Mouse (Mus musculus): ENCODE data around the gene Lrrc51. TPM values are rescaled to one million over a fixed set of nuclear protein-coding genes. Genes with fewer than 3 reads are reported as not detected.

Lrrc51 gene
- total RNA-seq (2012; rRNA removed) (13.6 and 14.8 TPM in 2 replicates), polyA plus RNA-seq (2012; ENCODE audit: insufficient read depth in 1 of 2, insufficient read length in 2 of 2, low read depth in 1 of 2, low replicate concordance in 2 of 2, missing spikeins in 1 of 2) (10 to 100 TPM in 1 of 2 experiments, not detected in 1; 30.8 TPM)

DNA sequence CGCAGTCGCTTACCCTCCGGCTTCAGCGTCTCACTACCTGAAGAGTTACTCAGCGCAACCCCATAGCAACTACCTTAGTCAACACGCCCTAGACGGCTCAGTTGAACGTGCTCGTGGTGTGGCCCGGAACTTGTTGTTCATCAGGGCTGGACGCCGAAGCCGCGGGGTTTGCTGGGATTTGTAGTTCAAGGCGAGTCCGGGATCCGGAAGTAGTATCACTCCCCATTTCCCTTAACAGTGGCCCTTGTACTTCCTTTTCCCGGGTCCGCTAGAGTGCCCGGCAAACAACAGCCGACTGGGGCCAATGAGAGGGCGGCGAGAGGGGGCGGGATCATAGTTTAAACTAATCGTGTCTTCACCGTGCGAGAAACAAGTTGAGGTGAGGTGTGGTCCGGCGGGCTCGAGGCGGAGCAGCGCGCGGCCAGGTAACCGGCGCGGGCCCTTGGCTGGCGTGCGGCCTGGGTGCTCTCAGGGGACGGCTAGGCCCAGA, at the start of gene Lrrc51, which contains the start of gene Numa1:
Lrrc51 (minus strand) TSS at position 145 of the 490 bp plus-strand sequence.
Numa1 (plus strand) TSS at position 361 of the 490 bp plus-strand sequence.
- peak within 1 kb of the TSS; percentile 87 to 90 for H3K4me3 ChIP-seq (ENCODE audit: control insufficient read depth in 1 of 2, insufficient read depth in 1 of 2, low read depth in 2 of 2, low read length in 2 of 2)
- H3K9me3 ChIP-seq (replicated peaks; ENCODE audit: insufficient read depth, low read length), result no peaks in the 10 kb centered on the region
- H3K9ac ChIP-seq (ENCODE audit: control insufficient read depth, low read depth, low read length, poor library complexity, severe bottlenecking), result peak within 1 kb of the TSS; percentile 89
- H3K36me3 ChIP-seq (ENCODE audit: control insufficient read depth in 1 of 2, insufficient read depth in 2 of 2, low read length in 2 of 2), result peaks cover 0 to 37% of the 10 kb centered on the region in 2 experiments; a peak in 2 of 4 replicates
- peak within 1 kb of the TSS; percentile 79 for H3K27ac ChIP-seq (ENCODE audit: control insufficient read depth, low read depth, low read length)
- DNase-seq (ENCODE audit: low read depth, low spot score), result peak; percentile 99
- peaks cover 7 to 32% of the 10 kb centered on the region in 2 experiments for H3K4me1 ChIP-seq (ENCODE audit: control insufficient read depth in 1 of 2, insufficient read depth in 2 of 2, low read length in 2 of 2)
- H3K79me2 ChIP-seq (ENCODE audit: control insufficient read depth, insufficient read depth, low read length, poor library complexity), result peaks cover 50% of the 10 kb centered on the region
- no peaks in the 10 kb centered on the region for H3K27me3 ChIP-seq (ENCODE audit: control insufficient read depth in 1 of 2, insufficient read depth in 2 of 2, low read length in 2 of 2)
- no peak for TF ChIP-seq SMC3 (IDR thresholded peaks at IDR 0.05; ENCODE audit: low read depth, low read length)
- no peak for TF ChIP-seq TAL1 (IDR thresholded peaks at IDR 0.05; ENCODE audit: low read length)
- TF ChIP-seq UBTF (IDR thresholded peaks at IDR 0.05; ENCODE audit: borderline replicate concordance, insufficient read depth, low read depth, low read length), result no peak
- TF ChIP-seq TCF12 (IDR thresholded peaks at IDR 0.05; ENCODE audit: low read depth, low read length), result no peak; the same call in 1 of the 2 replicates
- no peak for TF ChIP-seq USF2 (IDR thresholded peaks at IDR 0.05; ENCODE audit: borderline replicate concordance in 1 of 2, insufficient read depth in 1 of 2, low read depth in 1 of 2, low read length in 2 of 2)
- no peak for TF ChIP-seq MEF2A (IDR thresholded peaks at IDR 0.05; ENCODE audit: extremely low read depth, insufficient replicate concordance, low read depth, low read length, poor library complexity, severe bottlenecking)
- TF ChIP-seq EP300 (IDR thresholded peaks at IDR 0.05; ENCODE audit: low read depth in 1 of 2, low read length in 2 of 2), result peak in 1 of 2 experiments; percentile 17; a peak in 1 of 4 replicates
- peak; percentile 77 for TF ChIP-seq NELFE (IDR thresholded peaks at IDR 0.05; ENCODE audit: low read depth, low read length)
- TF ChIP-seq POLR2A (IDR thresholded peaks at IDR 0.05; ENCODE audit: control insufficient read depth in 1 of 2, insufficient read depth in 1 of 2, low read depth in 1 of 2, low read length in 2 of 2, poor library complexity in 1 of 2), result peak; percentile 79 to 84; a peak in 3 of 4 replicates
- TF ChIP-seq ELF1 (IDR thresholded peaks at IDR 0.05; ENCODE audit: low read depth, low read length), result peak; percentile 98
- no peak for TF ChIP-seq ZNF384 (IDR thresholded peaks at IDR 0.05; ENCODE audit: low read depth, low read length)
- TF ChIP-seq MXI1 (IDR thresholded peaks at IDR 0.05; ENCODE audit: low read depth, low read length), result peak; percentile 98
- TF ChIP-seq SIN3A (IDR thresholded peaks at IDR 0.05; ENCODE audit: low read length), result peak; percentile 98
- TF ChIP-seq HCFC1 (IDR thresholded peaks at IDR 0.05; ENCODE audit: low read depth, low read length), result peak; percentile 98
- no peak for TF ChIP-seq GABPA (IDR thresholded peaks at IDR 0.05; ENCODE audit: low read depth, low read length)
- no peak for TF ChIP-seq GATA1 (IDR thresholded peaks at IDR 0.05; ENCODE audit: low read depth, low read length)
- TF ChIP-seq KAT2A (conservative IDR thresholded peaks at IDR 0.05; ENCODE audit: low read depth, low read length), result peak; percentile 90
- peak; percentile 26; the same call in 1 of the 2 replicates for TF ChIP-seq CHD2 (IDR thresholded peaks at IDR 0.05; ENCODE audit: low read length)
- no peak for TF ChIP-seq MAZ (IDR thresholded peaks at IDR 0.05; ENCODE audit: low read depth, low read length)
- no peak for TF ChIP-seq ZKSCAN1 (IDR thresholded peaks at IDR 0.05; ENCODE audit: low read depth, low read length)
- TF ChIP-seq ETS1 (IDR thresholded peaks at IDR 0.05; ENCODE audit: low read depth, low read length), result peak; percentile 7; the same call in 1 of the 2 replicates
- 0 out of 2 replicates have a peak, but pooled peaks have one; percentile 31 for TF ChIP-seq NRF1 (IDR thresholded peaks at IDR 0.05; ENCODE audit: insufficient read depth, low read depth, low read length, poor library complexity, severe bottlenecking)
- peak; percentile 75; the same call in 1 of the 2 replicates for TF ChIP-seq E2F4 (IDR thresholded peaks at IDR 0.05; ENCODE audit: borderline replicate concordance, low read depth, low read length)
- no peak for TF ChIP-seq POLR2AphosphoS5 (IDR thresholded peaks at IDR 0.05; ENCODE audit: borderline replicate concordance, low read depth, low read length)
- TF ChIP-seq MAX (IDR thresholded peaks at IDR 0.05; ENCODE audit: low read length), result peak; percentile 84
- no peak for TF ChIP-seq MYB (IDR thresholded peaks at IDR 0.05; ENCODE audit: low read depth, low read length)
- peak; percentile 56 for TF ChIP-seq TBP (IDR thresholded peaks at IDR 0.05; ENCODE audit: low read depth, low read length)
- 0 out of 2 replicates have a peak, but pooled peaks have one; percentile 50 for TF ChIP-seq BHLHE40 (IDR thresholded peaks at IDR 0.05; ENCODE audit: borderline replicate concordance, low read depth, low read length)
- no peak for TF ChIP-seq RAD21 (IDR thresholded peaks at IDR 0.05; ENCODE audit: low read depth, low read length)
- peak; percentile 60 for TF ChIP-seq ZMIZ1 (IDR thresholded peaks at IDR 0.05; ENCODE audit: low read depth, low read length)
- peak; percentile 60 for TF ChIP-seq POLR2AphosphoS2 (IDR thresholded peaks at IDR 0.05; ENCODE audit: low read length)
- TF ChIP-seq JUND (IDR thresholded peaks at IDR 0.05; ENCODE audit: low read depth, low read length), result no peak
- TF ChIP-seq ZC3H11A (IDR thresholded peaks at IDR 0.05; ENCODE audit: low read depth, low read length), result no peak
- no peak for TF ChIP-seq RCOR1 (IDR thresholded peaks at IDR 0.05; ENCODE audit: low read depth, low read length)
- no peak for TF ChIP-seq MAFK (IDR thresholded peaks at IDR 0.05; ENCODE audit: borderline replicate concordance, low read depth, low read length)
- TF ChIP-seq USF1 (IDR thresholded peaks at IDR 0.05; ENCODE audit: low read depth, low read length), result no peak; the same call in 1 of the 2 replicates
